Mouse (Mus musculus) kidney, postnatal 36 days (tissue): Measurements from ENCODE around the gene Tlcd1.

ENCODE experiments used
- DNase-seq, 2 experiments: peaks; one replicate each; pipeline ENCODE4 v3.0.0; 2021 to 2022; ENCODE audit warnings: mixed read lengths in 2 of 2

The Tlcd1 gene

DNA sequence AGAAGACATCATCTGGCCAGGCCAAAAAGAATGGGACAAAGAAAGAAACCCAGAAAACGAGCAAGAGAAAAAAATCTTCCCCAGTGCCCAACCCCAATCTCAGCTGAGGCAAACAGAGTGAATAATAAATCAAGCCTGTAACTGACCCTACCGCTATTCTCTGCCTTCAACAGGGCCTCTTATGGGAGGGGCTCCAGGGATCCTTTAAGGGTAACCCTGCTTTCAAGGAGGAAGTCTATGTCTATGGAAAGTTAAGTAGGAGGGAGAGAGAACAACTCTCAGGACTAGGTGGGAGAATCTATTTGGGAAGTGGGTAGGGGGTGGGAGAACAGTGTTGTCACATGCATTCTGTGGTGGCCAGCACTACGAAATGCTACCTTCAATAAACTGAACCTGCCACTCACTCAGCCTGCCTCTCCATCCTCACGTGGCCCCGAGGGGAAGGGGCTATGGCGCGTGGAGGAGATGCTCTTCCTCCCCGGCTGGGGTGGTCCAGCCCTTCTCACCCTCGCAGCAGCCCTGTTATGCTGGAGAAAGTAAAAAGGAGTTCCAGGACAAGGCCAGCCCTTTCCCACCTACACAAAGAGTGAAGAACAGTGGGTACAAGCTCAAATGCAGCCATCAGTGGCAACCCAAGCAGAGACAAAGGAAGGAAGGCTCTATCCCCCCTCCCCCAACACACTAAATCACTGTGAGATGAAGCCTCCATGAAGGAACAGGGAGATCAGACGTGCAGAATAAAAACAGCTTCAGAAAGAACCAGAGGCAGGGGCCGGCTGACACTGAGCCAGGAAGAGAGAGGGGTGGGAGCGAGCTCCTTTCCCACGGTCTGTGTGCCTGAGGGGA, 29.1 kb downstream of the Tlcd1 start:
- no peak for DNase-seq

DNA sequence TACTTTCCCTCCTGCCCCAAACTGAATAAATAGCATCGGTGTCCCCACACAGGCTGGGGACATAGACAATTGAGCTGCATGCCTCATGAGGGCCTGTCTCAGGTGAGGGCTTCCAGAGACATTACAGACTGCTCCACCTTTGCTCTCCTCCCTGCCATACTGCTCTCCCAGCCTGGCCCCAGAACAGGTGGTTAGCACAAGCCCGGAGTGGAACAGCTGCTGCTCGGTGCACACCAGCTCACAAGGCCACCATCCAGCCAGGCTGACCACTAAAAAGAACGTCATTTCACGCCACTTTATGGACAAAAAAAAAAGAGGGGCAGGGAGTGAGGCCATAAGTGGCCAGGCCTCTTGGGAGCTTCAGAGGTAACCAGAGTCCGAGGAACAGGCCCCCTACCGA, 30.7 kb downstream of the Tlcd1 start:
- no peak for DNase-seq

DNA sequence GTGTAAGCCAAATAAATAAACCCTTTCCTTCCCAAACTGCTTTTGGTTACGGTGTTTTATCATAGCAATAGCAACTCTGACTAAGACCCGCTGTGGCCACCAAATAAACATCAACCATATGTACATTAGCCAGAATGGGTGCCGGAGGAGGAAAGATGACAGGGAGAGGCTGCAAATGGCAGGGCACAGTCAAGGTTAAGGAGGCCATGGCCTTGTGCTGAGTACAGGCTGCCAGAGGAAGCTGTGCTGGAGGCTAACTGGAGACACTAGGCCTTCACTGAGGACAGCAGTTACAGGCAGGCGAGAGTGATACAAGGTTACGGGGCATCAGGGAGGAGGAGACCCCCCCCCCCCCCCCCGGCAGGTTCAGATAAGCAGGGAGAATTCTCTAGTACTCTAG, 33.4 kb downstream of the Tlcd1 start:
- DNase-seq: peak in 1 of 2 experiments; percentile 25

DNA sequence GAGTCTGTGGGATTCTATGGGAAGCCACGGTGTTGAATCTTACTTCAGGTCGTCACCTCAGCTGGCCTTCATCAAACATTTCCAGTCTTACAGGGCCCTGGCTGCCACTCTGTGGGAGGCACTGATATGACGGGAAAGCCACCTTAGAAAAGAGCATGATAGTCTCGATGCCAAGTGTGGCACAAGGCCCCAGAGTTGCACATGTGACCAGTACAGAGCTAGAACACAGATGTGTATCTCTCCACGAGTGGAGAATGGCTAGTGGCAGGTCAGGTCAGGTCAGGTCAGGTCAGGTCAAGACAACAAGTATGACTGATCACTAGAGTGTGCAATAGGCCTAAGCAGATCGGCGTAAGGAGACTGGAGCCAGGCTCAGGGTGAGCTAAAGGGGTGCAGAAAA, 34.1 kb downstream of the Tlcd1 start:
- no peak for DNase-seq

DNA sequence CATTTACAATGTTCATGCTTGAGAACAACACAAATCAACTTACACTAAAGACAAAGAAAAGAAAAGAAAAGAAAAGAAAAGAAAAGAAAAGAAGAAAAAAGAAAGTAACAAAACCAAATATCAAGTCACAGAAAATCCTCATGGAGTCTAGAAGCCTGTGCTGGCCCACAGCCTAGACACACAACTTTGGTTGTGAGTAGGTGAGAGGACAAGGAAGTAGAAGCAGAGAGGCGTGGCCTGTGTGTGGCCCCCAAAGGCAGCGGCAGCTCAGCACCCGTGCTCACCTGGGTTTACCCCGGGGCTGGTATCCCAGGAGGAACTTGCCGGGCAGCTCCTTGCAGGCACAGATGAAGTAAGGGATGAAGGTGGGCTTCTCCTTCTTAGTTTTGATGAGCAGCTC, 35.0 kb downstream of the Tlcd1 start:
- no peak for DNase-seq

DNA sequence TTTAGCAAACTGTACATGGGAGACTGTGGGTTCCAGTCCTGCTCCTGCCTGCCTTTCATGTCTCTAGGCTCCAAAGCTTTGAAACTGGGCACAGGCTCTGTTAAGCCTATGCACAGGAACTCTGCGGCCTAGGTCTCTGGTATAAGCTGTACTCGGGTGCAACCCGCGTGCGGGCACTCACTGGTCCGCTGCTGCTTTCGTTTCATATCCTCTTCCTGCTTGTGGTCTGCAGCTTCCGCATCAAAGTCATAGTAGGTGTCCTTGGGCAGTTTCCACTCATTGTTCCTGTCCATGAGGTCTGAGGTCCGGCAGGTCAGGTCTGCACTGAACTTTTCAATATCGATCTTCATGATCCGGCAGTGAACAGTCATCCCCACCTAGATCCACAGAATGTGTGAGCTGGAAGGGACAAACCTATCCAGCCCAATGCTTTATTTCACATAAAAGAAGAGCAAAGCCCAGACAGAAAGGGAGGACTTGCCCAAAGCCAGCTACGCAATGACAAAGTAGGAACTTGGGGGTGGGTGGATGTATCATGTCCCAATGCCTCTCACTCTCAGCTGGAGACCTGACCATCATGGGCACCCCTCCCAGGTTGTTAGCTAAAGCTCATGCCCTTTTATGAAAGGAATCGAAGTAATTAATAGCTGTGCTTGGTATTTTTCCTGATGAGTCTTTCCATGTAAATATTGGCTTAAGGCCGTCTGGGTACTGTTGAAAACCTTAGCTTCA, 36.7 kb downstream of the Tlcd1 start:
- no peak for DNase-seq

DNA sequence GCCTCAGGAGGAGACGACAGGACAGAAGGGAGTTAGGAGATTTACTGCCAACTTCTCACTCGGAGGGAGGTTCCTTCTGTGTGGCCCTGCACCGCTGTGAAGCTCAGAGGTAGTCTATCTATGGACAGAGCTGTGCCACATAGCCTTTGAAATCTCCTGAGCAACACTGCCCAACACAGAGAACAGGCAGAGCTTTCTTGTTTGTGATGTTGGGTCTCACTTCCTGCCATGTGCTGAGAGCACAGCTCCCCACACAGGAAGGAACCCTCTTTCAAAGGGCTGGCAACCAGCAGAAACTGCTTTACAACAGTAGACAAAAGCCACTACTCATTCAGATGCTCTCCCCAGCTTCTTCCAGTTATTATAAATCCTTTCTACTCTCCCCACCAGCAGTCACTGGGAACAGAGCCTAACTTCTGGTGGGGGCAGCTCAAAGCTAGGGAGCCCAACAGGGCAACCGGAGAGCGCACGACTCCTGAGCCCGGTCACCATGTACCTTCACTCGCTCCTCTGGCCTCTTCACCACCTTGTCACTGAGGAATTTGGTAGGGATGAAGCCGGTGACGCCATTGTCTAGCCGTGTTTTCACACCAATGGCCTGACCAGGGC, 39.3 kb downstream of the Tlcd1 start:
- no peak for DNase-seq

DNA sequence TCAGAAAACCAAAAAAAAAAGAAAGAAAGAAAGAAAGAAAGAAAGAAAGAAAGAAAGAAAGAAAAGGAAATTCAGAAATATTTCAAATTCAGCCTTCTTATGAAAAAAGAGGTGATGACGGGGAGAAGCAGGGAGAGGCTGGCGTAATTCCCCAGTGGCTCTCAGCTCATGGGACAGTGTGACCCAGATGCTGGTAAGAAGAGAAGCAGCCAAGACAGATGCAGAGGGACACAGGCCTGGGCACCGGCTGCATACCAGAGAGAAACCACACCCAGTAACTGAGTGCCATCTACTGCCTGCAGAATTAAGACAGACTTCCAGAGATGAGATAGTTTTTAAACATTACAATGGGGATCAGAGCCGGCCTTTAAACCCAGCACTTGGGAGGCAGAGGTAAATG, 47.1 kb downstream of the Tlcd1 start:
- DNase-seq: no peak
